Mouse (Mus musculus) lung, postnatal 10 days (tissue): ENCODE measurements at regions not wholly inside any gene's neighbourhood (a gene's known extent, or its start where the extent isn't known, plus 50 kb on each side); places are given as distances from the start of the nearest gene placed in this dataset.

Source experiments
- DNase-seq: peaks from one replicate; pipeline ENCODE4 v3.0.0; 2021

DNA sequence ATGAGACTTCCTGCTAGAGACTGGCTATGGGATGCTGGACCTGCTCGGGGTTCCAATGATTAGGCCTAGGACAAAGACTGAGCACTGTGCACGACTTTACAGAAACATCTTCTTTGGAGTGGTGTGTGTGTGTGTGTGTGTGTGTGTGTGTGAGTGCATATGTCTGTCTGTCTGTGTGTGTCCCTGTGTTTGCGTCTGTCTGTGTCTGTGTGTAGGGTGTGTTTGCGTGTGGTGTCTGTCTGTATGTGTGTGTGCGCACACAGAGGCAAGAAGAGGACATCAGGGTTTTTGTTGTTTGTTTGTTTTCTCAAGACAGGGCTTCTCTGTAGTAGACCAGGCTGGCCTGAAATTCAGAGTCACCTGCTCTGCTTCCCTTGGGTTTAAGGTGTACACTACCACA is 51.9 kb upstream of the Slco4a1 start:
- DNase-seq, result no peak

DNA sequence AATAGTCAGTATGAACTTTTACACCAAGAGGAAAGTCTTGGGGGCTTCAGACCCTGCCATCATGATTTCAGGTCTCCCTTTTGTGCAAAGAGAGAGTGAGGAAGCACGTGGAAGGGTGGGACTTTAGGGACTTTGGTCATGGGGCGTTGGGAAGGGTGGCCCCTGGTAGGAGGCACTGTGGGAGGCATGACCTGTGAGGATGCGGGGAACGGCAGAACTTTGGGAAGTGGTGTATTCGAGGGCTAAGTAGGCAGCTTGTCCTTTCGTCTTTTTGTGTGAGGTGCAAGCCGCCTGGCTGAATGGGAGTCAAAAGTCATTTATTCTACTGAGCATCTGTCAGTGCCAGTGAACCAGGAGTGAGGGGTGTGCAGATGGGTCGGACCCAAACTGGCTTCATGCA is 52.4 kb upstream of the Slco4a1 start:
- DNase-seq, result no peak

DNA sequence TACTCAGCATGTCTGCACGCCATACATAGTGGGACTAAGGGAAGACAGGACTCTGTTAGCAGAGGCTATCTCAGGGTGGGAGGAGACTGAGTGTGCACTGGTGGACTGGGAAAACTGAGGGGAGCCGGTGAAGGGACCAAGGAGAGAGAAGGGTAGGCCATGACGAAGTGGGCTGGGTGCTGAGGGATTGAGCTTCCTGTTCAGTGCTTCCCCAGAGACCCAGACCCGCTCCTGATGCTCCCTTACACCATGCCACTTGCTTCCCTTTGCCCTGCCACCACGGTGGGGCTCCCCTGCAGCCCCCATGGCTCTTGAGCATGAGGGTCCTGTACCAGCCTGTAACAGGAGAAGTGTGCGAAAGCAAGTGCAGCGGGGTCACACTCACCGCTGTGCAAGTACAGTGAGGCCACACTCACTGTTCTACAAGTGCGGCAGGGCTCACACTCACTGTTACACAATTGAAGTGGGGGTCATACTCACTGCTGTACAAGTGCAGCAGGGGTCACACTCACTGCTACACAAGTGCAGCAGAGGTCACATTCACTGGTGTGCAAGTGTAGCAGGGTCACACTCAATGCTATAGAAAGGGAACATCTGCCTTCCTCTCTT is 53.1 kb upstream of the Slco4a1 start:
- no peak for DNase-seq

DNA sequence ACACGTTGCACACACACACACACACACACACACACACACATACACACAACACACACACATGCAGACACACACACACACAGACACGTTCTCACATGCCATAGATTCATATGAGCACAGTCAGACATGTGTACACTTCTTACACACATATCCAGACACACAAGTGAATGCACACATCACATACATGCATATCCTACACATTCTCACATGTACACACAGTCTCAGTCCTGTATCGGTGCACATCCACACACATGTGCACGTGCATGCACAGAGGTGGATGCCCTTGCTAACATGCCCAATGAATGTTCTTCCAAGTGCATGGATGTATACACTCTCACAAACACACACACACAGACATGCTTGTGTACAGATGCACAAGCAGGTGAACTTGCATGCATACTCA is 53.6 kb upstream of the Slco4a1 start:
- DNase-seq, result no peak

DNA sequence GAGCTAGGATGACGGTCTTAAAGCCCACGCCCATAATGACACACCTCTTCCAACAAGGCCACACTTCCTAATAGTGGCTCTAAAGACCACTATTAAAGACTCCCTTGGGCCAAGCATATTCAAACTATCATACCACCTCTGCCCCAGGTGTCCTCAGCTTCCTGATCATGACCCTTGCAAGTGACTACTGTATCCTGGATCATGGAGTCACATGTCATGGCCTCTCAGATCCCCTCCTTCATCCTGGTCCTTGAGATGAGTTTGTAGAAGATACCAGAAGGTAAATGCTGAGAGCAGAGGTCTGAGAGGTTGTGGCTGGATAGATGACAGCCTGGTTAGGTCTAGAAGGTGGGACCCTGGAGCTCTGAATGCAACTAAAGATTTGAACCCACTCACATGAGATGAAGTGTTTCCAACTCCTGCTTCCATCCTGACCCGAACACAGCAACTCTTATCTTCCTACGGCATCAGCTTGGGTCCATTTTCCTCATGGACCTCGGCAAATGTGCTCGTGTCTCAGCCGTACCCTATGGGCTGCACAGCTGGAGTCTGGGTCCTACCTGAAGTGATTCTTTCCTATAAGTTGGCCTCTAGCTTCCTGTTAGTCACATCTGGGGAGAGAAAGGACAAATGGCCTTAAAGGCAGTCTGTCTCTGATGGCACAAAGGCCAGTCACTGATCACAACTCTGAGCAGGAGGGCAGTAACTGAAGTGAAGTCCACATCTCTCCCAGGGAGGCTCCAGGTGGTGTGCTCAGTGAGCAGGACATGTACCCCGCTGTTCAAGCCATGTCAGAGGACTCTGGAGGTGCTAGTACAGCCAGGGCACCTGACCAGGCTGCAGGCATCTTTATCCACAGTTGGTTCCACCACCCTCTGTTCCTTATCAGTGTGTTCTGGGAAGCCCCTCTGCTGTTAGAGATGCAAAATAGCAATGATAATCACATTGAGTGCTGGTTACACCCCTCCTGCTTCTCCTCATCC is 54.3 kb upstream of the Slco4a1 start:
- DNase-seq, result no peak

DNA sequence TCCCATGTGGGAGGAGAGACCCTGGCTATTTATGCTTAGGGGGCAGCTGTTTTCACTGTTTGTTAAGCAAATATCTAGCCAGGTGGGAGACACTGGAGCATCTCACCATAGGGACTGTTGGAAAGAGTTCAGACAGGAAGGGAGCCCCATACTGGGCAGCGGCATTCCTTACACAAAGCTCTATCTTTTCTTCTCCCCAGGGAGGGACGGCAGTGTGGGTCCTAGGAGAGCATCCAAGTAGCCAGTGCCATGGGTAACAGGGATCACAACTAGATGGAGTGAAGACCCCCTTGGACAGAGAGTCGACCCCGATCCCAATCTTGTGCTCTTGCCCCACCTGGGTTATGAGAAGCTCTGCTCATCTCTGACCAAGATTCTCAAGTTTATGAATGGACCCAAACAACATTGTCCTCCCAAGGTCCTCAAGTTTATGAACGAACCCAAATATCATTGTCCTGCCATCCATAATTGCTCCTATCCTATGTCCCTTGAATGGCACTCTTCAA is 55.5 kb upstream of the Slco4a1 start:
- DNase-seq, result no peak

DNA sequence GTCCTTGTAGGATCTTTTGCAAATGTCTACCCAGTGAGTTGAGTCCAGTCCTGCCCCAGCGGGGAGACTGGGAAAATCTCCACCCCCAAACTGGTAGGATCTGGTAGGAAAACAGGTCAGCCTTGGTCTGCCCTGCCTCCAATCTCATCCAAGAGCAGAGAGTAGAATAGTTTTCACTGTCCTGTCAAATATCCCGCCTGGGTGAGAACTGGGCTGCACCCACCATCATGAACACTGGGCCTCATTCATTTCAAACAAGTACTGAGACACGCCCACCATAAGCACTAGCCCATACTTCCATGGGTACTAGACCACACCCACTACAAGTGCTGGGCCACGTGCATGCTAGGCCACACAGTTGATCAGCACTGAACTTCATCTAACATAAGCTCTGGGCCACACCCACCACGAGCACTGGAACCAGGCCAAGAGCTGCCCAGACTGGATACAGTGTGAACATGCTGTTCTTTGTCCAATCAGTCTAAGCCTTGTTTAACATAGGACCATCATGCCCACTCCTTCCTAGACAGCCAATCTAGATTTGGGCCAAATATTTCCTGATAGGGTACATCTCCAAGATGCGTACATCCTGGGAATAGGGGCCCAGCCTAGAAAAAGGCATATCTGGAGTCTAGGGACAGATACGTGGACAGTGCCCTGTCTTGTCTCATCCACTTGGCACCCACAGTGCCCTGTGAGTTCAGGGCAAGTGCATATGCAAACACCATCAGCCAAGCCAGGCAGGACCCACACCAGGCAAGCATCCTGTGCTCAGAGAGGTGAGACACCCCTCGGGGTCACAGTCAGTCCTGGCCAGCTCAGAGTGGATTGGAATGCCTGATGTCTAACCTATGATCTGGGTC is 56.2 kb upstream of the Slco4a1 start:
- peak; percentile 27 for DNase-seq

DNA sequence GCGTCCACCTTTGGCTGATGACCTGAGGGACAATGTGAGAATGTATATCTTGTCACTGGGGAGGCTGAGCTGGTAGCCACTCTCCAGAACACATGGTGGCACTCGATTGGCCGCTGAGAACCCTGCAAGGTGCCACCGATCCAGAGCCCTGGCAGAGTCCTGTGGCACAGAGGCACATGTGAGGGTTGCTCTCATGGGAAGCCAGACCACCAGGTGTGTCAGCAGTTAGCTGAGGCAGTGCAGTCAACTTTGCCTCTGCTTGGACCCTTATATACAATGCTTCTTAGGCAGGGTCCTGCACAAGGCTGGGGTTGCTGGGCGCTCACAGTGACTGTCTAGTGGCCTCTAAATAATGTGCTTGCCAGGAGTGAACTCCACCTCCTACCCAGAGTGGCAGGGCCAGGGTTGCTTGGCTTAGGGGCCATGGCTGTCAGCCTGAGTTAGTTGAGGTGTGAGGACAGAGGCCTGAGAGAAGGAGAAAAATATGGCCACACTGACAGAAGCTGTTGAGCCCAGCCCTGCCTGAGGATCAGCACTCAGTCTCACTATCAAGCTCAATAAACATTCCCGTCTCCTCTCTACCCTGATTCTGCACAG is 57.1 kb upstream of the Slco4a1 start:
- DNase-seq, result no peak

DNA sequence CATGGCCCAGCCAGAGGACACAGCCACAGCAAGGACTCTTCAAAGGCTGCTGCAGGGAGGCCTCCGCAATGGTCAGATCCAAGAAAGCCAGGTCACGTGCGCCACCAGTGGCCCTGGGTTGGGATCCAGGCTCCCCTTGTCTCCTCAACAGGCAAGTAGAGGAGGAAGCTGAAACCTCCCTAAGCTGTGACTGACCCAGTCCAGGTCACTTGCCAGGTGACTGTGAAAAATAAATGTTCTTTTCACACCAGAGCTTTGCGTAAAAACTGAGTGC is 57.6 kb upstream of the Slco4a1 start:
- no peak for DNase-seq

DNA sequence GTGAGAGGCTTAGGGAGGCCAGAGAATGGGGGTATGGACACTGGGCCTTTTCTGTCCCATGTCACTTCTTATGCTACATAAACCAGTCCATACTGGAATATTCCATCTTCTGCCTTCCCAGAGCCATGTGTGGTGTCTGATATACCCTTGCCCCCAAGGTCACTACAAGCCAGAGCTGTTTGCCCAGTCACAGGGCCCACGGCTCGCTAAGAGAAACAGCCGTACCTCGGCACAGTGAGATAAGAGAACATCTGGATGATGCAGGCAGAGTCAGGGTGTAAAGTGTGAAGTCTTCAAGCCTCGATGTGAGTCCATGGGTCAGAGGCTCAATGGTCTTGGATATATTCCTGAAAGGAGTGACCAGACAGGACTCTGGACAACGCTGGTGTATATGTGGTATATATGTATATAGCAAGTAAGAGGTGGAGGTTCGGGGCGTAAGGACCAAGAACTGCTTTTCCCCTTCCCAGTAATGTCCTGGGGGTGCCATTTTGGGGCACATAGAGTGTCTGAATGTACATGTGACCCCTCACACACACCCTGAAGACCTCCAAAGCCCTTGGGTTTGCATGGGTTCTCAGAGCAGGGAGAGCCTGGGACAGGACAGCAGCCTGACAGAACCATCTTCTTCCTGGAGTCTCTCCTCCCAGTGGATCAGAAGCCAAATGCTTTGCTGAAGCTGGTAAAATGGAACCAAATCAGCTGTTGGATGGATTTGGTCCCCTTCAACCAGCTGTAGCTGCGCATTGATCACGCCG is 58.1 kb upstream of the Slco4a1 start:
- DNase-seq, result no peak

DNA sequence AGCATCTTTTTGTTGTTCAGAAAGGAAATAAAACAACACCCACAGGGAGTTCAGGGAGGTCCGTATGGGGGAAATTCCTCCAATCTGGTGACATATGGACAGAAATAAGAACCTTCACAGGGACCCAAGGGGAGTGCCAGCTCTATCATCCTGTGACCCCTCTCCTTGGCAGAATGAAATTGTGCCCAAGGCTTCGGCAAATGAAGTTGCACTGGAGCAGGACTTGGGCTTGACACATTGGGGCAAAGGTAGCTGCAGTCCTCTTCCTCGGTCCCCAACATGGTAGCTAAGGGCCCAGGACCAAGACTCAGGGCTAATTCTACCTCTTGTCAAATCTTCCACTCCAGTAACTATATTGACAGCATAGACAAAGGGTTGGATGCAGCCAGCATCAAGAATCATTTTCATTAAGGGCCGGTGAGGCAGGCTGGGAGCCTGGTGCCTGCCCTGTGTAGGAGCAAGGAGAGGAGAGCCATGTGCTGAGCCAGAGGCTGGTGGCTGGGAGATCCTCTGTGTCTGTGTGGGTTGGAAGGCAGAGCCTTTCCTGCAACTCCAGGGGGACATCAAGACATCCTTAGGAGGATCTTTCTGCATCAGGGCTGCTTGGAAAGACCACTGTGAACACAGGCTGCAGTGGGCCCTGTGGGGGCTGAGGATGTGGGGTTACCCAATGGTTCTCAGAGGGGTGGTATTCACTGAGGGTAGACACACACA is 59.2 kb upstream of the Slco4a1 start:
- DNase-seq, result no peak

DNA sequence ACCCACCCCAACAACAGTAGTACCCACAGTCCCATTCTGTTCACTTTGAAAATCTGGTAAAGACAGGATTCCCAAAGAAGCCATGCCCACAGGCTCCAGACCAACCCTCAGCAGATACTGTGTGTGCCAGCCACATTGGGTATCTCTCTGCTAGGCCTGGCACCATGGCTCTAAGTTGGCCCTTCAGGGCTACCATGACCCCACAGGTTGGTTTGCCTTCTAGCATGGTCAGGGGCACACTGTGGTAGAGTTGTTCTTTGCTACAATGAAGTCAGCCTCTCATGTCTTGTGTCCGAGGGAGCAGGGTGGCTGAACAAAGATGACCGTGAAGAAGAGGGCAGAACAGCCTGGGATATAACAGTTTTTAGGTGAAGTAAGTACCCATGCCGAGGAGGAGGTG is 59.8 kb upstream of the Slco4a1 start:
- DNase-seq, result no peak

DNA sequence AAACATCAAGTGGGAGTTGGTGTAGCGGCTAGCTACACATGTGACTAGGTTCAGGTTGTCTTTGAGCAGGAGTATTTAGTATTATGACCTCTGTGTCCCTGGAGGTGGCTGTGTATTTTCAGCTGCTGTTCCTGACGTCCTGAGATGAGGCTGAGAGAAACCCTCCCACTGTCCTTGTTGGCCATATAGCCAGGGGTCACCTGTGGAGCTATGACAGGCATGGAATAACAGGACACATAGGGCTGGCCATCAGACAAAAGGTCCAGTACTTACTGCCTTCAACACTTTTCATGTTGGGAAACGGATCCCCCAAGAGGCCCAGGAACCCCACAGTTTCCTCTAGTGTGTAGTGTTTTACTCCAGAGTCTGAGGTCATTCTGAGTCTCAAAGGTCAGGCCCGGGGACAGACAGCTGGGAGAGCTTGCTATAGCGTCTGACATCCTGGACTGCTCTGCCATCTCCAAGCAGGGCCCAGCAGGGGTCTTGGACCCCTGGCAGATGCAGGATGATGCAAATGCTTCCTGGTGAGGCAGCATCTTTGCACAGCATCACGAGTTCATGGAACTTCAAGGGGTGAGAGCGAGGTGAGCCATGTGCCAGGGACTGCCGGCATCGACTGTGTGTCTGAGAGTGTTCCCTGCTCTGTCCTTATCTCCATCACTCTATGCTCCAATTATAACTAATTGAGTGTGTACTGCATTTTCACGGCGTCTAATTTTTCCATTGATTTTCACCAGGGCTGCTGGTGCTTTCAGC is 60.6 kb upstream of the Slco4a1 start:
- DNase-seq, result no peak

DNA sequence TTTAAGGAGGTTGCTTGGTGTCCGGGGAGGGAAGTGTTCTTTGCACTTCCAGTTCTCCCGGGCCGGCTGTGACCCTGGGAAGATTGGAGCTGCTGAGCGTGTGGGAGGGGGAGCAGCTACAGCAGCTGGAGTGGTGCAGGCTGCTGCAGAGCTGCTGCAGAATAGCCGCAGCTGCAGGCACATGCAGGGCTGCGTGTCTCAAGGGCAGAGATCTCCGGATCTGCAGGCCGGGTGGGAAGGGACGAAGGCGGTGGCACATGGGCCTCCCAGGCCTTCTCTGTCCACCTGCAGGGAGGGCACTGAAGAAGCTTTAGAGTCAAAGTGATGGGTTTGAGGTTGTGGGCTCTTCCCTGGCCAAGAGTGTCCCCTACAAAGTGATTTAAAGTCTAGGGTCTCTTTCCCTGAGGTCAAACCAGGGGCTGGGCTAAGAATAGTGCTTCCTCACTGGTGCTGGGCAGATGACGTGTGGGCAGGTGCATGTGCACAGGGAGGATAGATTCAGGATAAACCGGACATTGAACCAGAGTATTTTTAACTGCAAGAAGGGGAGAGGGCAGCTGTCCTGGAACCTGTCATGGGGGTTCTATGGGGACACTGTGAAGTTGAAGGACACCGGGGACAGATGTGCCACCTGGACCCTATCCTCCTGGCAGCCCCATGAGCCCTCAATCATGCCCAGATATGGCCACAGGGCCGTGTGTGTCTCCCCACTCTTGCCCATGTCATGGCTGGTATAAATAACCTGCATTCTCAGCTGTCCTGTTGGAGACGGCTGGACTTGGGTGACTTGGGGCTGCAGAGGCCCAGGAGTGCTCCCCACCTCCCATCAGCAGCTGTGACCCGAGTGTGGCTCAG is 58.6 kb upstream of the Gata5 start:
- no peak for DNase-seq

DNA sequence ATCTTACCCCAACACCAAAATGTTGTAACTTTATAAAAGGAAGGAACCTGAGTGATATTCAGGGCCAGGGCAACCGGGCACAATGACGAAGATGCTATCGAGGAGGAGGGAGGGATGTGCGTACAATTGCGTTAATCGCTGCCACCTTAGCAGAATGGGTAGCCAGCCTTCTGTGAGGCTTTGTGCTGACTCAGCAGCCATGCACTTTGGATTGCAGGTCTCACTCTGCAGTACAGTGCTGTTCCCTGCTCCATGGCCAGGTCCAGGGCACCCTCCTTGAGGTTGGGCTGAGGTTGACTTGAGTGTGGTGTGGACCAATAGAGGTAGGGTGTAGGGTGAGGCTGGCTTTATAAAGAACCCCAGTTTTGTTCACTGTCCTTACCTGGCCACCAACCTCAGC is 57.8 kb upstream of the Gata5 start:
- no peak for DNase-seq

DNA sequence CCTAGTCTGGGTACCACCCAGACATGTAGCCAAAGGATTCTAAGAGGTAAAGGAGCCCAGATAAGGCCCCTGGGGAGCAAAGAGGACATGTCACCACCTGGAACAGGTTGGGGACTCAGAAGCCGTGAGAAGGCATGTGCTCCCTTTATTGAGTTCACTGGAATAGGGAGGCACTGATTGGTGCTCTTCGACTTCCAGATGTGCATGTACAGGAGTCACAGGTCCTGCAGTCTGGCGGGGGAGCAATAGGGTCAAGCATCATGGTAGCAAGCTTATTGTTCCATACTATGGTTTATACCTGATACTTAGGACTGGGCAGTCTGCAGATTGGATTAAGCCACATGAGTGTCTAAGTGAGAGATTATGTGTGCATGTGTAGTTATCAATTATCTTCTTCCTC is 56.9 kb upstream of the Gata5 start:
- DNase-seq, result no peak

DNA sequence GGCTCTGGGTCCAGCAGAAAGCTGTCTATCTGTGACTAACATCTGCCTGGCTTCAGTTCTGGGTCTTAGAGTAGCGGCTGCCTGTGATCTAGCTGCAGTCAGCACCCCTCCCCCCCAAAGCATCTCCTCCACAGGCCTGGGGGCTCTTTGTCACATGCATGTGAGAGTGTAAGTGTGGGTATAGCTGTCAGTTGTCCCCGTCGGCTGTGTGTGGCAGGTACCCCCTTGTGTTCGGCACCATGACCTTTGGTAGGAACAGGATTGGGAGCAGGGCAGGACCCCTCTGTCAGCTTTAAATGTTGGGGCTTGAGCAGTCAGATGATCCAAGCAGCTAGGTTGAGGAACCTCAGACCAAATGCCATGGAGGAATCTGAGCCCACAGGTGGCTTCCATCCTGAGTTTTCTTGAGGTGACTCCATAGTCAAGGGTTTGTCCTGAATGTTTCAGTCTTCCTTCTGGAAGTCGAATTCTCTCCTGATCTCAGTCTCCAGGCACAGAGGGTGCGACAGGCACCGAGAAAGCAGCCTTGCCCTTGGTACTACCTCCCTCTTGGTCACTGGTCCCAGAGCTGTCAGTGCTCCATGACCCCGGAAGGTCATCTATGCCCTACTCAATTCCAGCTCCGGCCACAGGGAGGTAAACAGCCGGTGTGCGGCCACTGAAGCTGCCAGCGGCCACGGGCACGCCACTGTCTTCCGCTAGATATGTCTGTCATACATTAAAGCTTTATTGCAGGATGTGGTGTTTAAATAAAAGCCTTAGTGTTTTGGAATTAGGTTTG is 55.9 kb upstream of the Gata5 start:
- no peak for DNase-seq

DNA sequence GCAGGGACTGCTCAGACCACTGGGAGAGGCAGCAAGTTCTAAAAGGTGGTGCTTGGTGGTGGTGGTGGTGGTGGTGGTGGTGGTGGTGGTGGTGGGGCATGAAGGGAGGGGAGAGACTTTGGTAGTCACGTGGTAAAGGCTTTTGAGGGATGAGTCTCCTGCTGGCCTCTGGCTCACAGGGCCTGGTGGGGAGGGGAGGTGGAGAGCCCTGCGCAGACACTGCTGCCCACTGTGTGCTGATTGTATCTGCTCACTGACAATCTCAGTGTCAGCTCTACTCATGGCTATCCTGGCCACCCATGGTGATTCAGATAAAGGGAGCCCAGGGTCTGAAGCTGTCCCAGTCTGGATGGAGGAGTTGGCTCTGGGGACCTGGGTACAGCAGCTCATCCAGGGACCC is 55.0 kb upstream of the Gata5 start:
- no peak for DNase-seq

DNA sequence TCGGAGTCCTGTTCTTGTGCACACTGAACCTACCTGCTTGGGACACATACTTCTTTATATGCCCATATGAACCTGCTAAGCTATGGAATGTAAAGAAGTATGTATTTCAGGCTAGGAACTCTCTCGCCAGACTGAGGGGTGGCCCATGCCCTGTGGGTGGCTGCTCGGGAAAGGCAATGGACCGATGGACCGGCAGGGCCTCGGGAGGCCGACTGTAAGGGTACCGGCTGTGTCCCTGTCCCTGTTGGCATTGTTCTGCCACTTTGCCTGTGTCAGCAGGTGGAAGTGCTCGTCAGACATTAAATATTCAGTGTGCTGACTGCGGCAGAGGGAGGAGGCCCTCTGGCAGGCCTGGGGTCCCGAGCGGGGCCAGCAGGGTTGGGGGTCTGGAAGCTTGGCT is 54.5 kb upstream of the Gata5 start:
- no peak for DNase-seq
